Mouse (Mus musculus) megakaryocyte-erythroid progenitor cell, adult 5 weeks (primary cell): ENCODE measurements around the gene Gm21725. TPM values are rescaled to one million over a fixed set of nuclear protein-coding genes. Genes with fewer than 3 reads are reported as not detected.

Experiments
- polyA plus RNA-seq: library from polyadenylated mRNA; stranded (reverse); fragments of >175 nt; gene quantifications from 2 replicates; pipeline ENCODE4 v1.2.3, GENCODE M21; 2012

Gm21725 gene
- polyA plus RNA-seq, result not detected in 2 replicates

DNA sequence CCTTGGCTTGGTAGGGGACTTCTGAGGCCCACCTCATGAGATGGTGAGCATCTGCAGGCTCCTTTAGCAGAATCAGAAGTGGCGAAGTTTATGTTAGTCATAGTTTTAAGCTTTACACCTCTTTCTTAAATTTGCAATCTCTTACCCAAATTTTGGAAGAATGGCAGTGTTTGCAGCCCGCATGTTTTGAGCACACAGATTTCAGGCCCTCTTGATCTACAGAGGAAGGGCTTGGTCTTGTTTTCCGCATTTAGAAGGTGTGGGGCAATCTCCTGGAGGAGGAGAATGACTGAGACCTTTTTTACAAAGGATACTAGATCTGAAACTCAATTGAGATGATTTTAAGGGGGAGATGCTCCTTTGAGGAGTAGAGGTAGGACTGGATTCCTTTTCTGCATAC lies at the start of gene Gm21725:
Gene Gm21725, minus strand, starts transcription at position 101 of the 400 bp plus-strand sequence.

Other genes starting within 250 kb of the Gm21725 start
- not detected in 2 replicates for gene Gm21891, start 215.6 kb downstream of the Gm21725 start, polyA plus RNA-seq
- gene Gm21425, start 187.1 kb downstream of the Gm21725 start, polyA plus RNA-seq, result not detected in 2 replicates
- not detected in 2 replicates for gene Gm21828, start 125.1 kb downstream of the Gm21725 start, polyA plus RNA-seq
- gene Gm21440, start 96.7 kb downstream of the Gm21725 start, polyA plus RNA-seq, result not detected in 2 replicates
- gene Gm21454, start 96.6 kb downstream of the Gm21725 start, polyA plus RNA-seq, result not detected in 2 replicates
- not detected in 2 replicates for gene Gm21866, start 116.5 kb upstream of the Gm21725 start, polyA plus RNA-seq
- not detected in 2 replicates for gene Gm20773, start 145.0 kb upstream of the Gm21725 start, polyA plus RNA-seq